Mouse (Mus musculus): ENCODE measurements at regions not wholly inside any gene's neighbourhood (a gene's known extent, or its start where the extent isn't known, plus 50 kb on each side); places are given as distances from the start of the nearest gene placed in this dataset.
"Not testable (repeated sequence)": the region's sequence is repeated elsewhere in the genome, so short reads cannot be mapped to it uniquely, and the experiment has no call there.

DNA sequence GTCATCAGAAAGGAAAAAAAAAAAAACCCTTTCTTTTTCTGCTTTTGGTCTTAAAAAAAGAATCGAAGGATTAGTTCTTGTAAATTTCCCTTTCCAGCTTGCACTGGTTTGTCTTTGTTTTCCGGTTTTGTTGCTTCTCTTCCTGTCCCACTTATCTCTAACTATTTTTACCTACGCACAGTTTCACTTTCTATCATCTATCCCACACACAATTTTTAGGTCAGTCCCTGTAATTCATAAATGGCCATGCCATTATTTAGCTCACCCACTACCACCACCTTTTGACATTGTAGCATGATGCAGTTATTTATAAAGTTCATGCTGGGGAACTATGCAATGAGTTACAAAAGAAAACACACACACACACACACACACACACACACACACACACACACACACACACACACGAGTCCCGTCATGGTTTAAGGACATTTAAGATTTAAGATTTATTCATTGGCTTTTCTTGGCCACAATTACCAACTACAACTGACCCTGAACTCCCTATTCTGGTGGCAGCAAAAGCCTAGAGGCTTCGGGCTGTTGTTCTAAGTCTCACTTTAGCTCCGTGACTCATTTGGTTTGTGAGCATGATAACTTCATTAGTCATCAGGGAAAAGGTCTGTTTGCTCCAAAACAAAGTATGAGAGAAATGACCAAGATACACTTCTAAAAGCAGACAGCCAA lies 164.6 kb upstream of the Gm10131 start:
- TF ChIP-seq CTCF (IDR thresholded peaks at IDR 0.05; ENCODE audit: low read depth, low read length) (no peak), POLR2A (IDR thresholded peaks at IDR 0.05; ENCODE audit: borderline replicate concordance, low read depth, low read length) (no peak)
- H3K27ac ChIP-seq (ENCODE audit: insufficient read depth, low read depth, low read length) = peak overlapping the region; percentile 78
- H3K4me3 ChIP-seq (ENCODE audit: insufficient read depth, low read length) = peak overlapping the region; percentile 17; the same call in 1 of the 2 replicates
- peaks cover 16% of the 10 kb centered on the region for H3K4me1 ChIP-seq (ENCODE audit: control insufficient read depth, insufficient read depth, low read length)

DNA sequence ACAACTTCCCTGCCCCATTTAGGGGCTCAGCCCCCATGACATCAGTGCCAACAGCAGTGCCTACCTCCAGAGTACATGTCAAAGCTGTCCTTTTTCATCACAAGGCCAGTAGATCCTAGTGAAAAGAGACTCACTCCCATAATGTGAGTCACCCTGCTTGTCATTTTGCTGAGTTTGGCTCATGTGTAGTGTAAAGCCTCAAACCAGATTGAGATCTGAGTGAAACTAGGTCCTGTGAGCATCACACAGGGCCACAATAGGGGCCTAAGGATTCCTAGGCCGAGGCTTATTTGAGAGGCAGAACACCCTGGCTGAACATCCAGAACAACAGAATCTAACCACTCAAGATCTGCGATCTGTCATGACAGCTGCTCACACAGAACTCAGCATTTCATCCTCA lies 163.3 kb upstream of the Gm10131 start:
- not testable (repeated sequence) for H3K4me3 ChIP-seq (ENCODE audit: insufficient read depth, low read length); H3K27ac ChIP-seq (ENCODE audit: insufficient read depth, low read depth, low read length)
- H3K4me1 ChIP-seq (ENCODE audit: control insufficient read depth, insufficient read depth, low read length) = peaks cover 16% of the 10 kb centered on the region

DNA sequence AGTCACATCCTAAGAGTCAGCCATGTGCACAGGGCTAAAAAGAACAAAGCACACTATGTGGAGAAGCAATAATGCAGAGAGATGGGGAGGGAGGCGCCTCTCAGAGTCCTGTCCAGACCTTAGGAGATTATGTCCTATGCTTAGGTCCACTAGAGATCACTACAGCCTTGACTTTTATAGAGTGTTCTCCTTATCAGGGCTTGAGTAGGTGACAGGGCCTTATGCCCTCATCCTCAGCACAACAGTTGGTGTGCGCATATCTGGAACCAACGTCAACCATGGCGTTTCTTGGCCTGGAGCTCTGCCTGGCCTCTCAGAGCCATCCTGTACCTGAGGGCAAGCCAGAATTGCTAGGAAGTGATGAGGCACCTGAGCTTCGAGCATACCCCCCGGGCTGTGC lies 162.6 kb upstream of the Gm10131 start:
- Histone ChIP-seq H3K4me1 (ENCODE audit: control insufficient read depth, insufficient read depth, low read length) (peaks cover 16% of the 10 kb centered on the region), H3K27ac (ENCODE audit: insufficient read depth, low read depth, low read length) (no peak overlapping the region), H3K4me3 (ENCODE audit: insufficient read depth, low read length) (no peak overlapping the region)
- TF ChIP-seq POLR2A (IDR thresholded peaks at IDR 0.05; ENCODE audit: borderline replicate concordance, low read depth, low read length) (no peak), CTCF (IDR thresholded peaks at IDR 0.05; ENCODE audit: low read depth, low read length) (no peak)

DNA sequence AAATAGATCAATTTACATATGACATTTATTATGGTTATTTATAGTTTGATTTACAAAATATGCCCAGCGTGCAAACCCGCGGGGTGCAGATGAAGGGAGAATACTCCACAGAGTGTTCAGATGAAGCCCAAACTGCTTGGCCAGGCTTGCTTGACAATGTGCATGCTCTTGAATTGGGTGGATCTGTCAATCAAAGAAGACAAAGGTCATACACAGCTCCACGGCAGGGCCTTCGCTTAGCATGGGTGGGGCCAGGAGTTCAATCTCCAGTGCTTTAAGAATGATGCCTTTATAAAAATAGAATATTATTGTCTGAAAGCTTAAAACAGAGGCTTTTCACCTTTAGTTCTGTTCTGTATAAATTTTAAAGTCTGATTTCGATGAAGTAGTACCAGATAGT lies 158.3 kb upstream of the Gm10131 start:
- Histone ChIP-seq H3K27ac (ENCODE audit: insufficient read depth, low read depth, low read length) (no peak overlapping the region), H3K4me1 (ENCODE audit: control insufficient read depth, insufficient read depth, low read length) (no peaks in the 10 kb centered on the region; the same call in 1 of the 2 replicates), H3K4me3 (ENCODE audit: insufficient read depth, low read length) (no peak overlapping the region)
- TF ChIP-seq POLR2A (IDR thresholded peaks at IDR 0.05; ENCODE audit: borderline replicate concordance, low read depth, low read length) (no peak), CTCF (IDR thresholded peaks at IDR 0.05; ENCODE audit: low read depth, low read length) (no peak)

DNA sequence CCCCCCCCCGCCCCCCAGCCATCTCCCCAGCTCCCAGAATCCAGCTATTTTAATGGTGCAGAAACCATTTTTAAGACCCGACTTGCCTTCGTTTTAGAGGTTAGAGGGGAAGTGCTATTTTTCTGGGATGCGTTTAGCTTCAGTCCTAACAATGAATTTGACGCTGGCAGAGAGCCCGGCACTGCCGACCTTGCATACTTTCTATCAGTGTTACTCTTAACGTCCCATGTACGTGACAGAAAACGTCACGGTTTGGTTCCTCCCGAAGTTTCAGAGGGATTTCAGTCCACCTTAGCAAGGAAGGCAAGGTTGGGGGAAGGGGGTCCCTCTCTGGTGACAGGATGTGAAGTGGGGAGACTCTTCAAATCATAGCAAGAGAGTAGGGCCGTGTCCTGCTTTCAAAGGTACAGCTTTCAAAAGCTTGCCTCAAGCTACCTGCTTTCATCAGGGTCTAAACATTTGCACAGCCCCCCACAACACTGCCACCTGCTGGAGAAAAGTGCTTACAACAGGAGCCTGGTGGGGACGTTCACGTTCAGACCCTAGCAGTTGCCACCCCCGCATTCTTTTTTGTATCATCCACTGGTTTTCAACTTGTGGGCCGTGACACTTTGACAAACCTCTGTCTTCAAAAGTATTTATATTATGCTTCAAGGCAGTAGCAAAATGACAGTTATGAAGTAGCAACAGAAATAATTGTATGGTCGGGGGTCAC lies 157.4 kb upstream of the Gm10131 start:
- no peak overlapping the region for H3K4me3 ChIP-seq (ENCODE audit: insufficient read depth, low read length)
- TF ChIP-seq CTCF (IDR thresholded peaks at IDR 0.05; ENCODE audit: low read depth, low read length) (0 out of 2 replicates have a peak, but pooled peaks have one; percentile 7), POLR2A (IDR thresholded peaks at IDR 0.05; ENCODE audit: borderline replicate concordance, low read depth, low read length) (no peak)
- no peak overlapping the region for H3K27ac ChIP-seq (ENCODE audit: insufficient read depth, low read depth, low read length)
- no peaks in the 10 kb centered on the region for H3K4me1 ChIP-seq (ENCODE audit: control insufficient read depth, insufficient read depth, low read length)

DNA sequence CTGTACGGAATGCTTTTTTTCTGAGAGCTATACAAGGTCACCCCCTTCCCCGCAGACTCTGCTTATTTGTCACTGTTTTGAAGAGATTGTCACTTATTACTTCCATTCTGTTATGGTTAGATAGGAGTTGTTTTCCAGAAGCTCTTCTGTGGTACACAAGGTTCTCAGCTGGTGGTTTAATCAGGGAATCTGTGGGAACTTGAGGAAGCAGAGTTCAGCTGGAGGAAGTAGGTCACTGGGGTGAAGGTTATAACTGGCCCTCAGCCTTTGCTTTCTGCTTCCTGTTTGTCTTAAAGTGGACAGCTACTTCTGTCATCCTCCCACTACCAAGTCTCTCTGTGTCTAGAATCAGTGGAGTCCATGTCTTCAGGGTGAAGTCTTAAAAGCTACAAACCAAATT lies 143.4 kb upstream of the Gm10131 start:
- no peak for TF ChIP-seq CTCF (IDR thresholded peaks at IDR 0.05; ENCODE audit: low read depth, low read length)
- TF ChIP-seq POLR2A (IDR thresholded peaks at IDR 0.05; ENCODE audit: borderline replicate concordance, low read depth, low read length) = no peak
- Histone ChIP-seq H3K4me1 (ENCODE audit: control insufficient read depth, insufficient read depth, low read length) (peaks cover 12% of the 10 kb centered on the region), H3K4me3 (ENCODE audit: insufficient read depth, low read length) (no peak overlapping the region), H3K27ac (ENCODE audit: insufficient read depth, low read depth, low read length) (no peak overlapping the region)

DNA sequence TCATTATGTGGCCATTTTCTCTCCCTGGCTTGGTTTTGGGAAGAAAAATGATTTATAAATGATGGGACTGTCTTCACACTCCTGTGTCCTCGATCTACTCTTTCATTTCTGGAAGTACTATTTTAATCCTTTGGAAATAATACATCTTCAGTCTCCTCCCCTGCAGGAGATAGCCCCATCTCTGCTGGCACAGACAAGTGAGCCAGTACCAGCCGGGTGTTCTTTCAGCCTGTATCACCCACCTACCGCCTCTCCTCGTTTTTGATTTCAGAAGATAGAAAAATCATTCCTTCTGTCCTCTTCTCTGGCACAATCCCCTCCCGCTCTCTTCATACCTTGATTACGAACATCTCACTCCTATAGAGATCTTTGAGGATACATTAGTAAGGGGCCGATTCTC lies 140.4 kb upstream of the Gm10131 start:
- Histone ChIP-seq H3K4me1 (ENCODE audit: control insufficient read depth, insufficient read depth, low read length) (peaks cover 12% of the 10 kb centered on the region), H3K27ac (ENCODE audit: insufficient read depth, low read depth, low read length) (no peak overlapping the region), H3K4me3 (ENCODE audit: insufficient read depth, low read length) (no peak overlapping the region)
- TF ChIP-seq POLR2A (IDR thresholded peaks at IDR 0.05; ENCODE audit: borderline replicate concordance, low read depth, low read length) (no peak), CTCF (IDR thresholded peaks at IDR 0.05; ENCODE audit: low read depth, low read length) (no peak)

DNA sequence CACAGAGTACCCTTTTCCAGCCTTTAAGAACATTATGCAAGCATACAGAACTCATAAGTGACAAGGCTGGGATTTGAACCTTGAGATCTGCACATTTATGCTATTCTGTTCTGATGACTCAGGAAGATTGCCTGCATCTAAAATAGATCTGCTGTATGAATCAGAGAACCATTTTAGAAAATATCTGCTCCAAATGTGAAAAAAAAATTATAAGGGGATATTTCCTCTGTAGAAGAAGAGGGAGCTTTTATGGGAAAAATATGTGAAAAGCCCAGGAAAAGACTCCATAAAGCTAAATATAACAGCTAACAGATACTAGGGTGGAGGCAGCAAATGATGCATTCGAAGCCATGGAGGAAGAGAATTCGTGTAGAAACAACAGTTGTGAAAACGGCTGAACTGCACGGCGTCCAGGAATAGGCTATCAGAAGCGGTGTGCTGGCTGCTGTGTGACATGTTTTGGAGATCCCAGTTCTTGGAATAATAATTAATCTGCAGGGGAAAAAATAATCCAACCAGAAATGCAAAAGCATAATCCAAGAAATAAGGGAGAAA lies 127.9 kb upstream of the Gm10131 start:
- TF ChIP-seq CTCF (IDR thresholded peaks at IDR 0.05; ENCODE audit: low read depth, low read length) = no peak
- no peak for TF ChIP-seq POLR2A (IDR thresholded peaks at IDR 0.05; ENCODE audit: borderline replicate concordance, low read depth, low read length)
- H3K4me1 ChIP-seq (ENCODE audit: control insufficient read depth, insufficient read depth, low read length) = no peaks in the 10 kb centered on the region
- H3K27ac ChIP-seq (ENCODE audit: insufficient read depth, low read depth, low read length) = no peak overlapping the region
- H3K4me3 ChIP-seq (ENCODE audit: insufficient read depth, low read length) = no peak overlapping the region

DNA sequence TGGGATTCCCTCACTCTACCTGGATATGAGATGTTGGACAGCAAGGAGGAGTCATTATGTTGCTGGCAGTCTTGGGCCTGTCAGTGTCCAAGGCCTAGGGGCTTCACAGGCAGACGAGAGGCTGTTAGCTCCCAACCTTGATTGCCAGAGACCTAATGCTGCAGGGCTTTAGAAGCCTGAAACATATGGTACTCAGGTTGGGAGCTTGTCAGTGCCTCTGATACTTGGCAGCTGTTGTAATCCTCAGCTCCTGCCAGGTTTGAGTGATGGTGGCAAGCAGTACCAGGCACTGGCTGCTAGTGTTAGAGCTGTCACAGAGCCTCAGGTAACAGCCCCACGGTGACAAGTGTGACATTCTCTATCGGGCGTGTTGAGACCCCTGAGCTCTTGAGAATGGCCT lies 122.2 kb upstream of the Gm10131 start:
- no peak overlapping the region for H3K27ac ChIP-seq (ENCODE audit: insufficient read depth, low read depth, low read length)
- H3K4me1 ChIP-seq (ENCODE audit: control insufficient read depth, insufficient read depth, low read length) = peaks cover 11% of the 10 kb centered on the region
- TF ChIP-seq POLR2A (IDR thresholded peaks at IDR 0.05; ENCODE audit: borderline replicate concordance, low read depth, low read length) (no peak), CTCF (IDR thresholded peaks at IDR 0.05; ENCODE audit: low read depth, low read length) (no peak)
- no peak overlapping the region for H3K4me3 ChIP-seq (ENCODE audit: insufficient read depth, low read length)

DNA sequence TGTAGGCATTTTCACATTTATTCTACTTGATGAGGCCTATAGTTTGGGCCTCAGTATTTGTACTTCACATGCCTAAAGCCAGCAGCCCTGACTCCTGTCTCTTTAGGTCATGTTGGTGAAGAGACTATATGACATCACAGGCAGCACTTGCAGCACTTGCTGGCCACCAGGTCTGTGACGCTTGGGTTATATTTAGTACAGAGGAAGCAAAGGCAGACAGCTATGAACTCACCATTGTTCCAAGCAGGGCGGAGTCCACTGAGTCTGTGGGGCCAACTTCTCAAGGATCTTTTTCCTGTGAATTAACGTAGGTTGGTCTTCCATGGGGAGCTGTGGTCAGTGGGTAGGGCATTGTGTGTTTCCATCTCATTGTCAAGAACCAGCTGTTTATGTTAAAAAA lies 117.9 kb upstream of the Gm10131 start:
- H3K4me3 ChIP-seq (ENCODE audit: insufficient read depth, low read length) = no peak overlapping the region
- H3K27ac ChIP-seq (ENCODE audit: insufficient read depth, low read depth, low read length) = no peak overlapping the region
- peaks cover 11% of the 10 kb centered on the region for H3K4me1 ChIP-seq (ENCODE audit: control insufficient read depth, insufficient read depth, low read length)
- TF ChIP-seq POLR2A (IDR thresholded peaks at IDR 0.05; ENCODE audit: borderline replicate concordance, low read depth, low read length) (no peak), CTCF (IDR thresholded peaks at IDR 0.05; ENCODE audit: low read depth, low read length) (no peak)
